Mouse (Mus musculus) hindbrain, embryonic 14.5 days (tissue): ENCODE results near the gene Wdr70. TPM values are rescaled to one million over a fixed set of nuclear protein-coding genes. Genes with fewer than 3 reads are reported as not detected.
"Not testable (repeated sequence)": the region's sequence is repeated elsewhere in the genome, so short reads cannot be mapped to it uniquely, and the experiment has no call there.

ENCODE experiments used
- ATAC-seq: fragments of 200-750 bp; cut with Nextera tagmentation; 2 replicates; pipeline ENCODE4 v1.8.0; 2017; ENCODE audit warnings: moderate number of reproducible peaks, mild to moderate bottlenecking, moderate TSS enrichment, moderate library complexity; ENCODE audit not compliant: low FRiP score
- DNase-seq: peaks from one replicate; pipeline ENCODE4 v3.0.0-alpha.2; 2015; ENCODE audit warnings: low spot score
- H3K27ac ChIP-seq: fragments of 300-500 bp; sonication (generic); 2 replicates; pipeline ENCODE4 v1.5.1; 2014; ENCODE audit warnings: mild to moderate bottlenecking, moderate library complexity
- H3K27me3 ChIP-seq: fragments of 300-500 bp; sonication (generic); 2 replicates; pipeline ENCODE4 v1.6.1; 2014; ENCODE audit warnings: mild to moderate bottlenecking, low read length, mixed read lengths; ENCODE audit not compliant: control insufficient read depth, insufficient read depth
- H3K36me3 ChIP-seq: fragments of 300-500 bp; sonication (generic); replicated peaks from 2 replicates; pipeline ENCODE4 v1.6.1; 2014; ENCODE audit not compliant: control insufficient read depth, insufficient read depth
- H3K4me1 ChIP-seq: fragments of 300-500 bp; sonication (generic); replicated peaks from 2 replicates; pipeline ENCODE4 v1.6.1; 2014; ENCODE audit warnings: antibody characterized with exemption, low read length, mixed read lengths; ENCODE audit not compliant: control insufficient read depth, insufficient read depth
- H3K4me2 ChIP-seq: fragments of 300-500 bp; sonication (generic); replicated peaks from 2 replicates; pipeline ENCODE4 v1.6.1; 2014; ENCODE audit warnings: mild to moderate bottlenecking, moderate library complexity
- H3K4me3 ChIP-seq: fragments of 300-500 bp; sonication (generic); replicated peaks from 2 replicates; pipeline ENCODE4 v1.5.1; 2014; ENCODE audit warnings: mild to moderate bottlenecking, low read length
- H3K9ac ChIP-seq: fragments of 300-500 bp; sonication (generic); 2 replicates; pipeline ENCODE4 v1.6.1; 2014
- H3K9me3 ChIP-seq: fragments of 300-500 bp; sonication (generic); 2 replicates; pipeline ENCODE4 v1.6.1; 2016; ENCODE audit warnings: low read length; ENCODE audit not compliant: control insufficient read depth
- WGBS: fragments of 180-500 bp; shearing (Covaris S2); extraction: QIAGEN DNeasy Blood & Tissue Kit; methylation state at CpG from one replicate; pipeline ENCODE4 v1.1.7; 2014; 5-methylcytosine and 5-hydroxymethylcytosine counted together
- polyA plus RNA-seq: library from polyadenylated mRNA; unstranded; fragments of >200 nt; fragmentation: Nextera tagmentation; extraction: Ambion mirVana; gene quantifications from 2 replicates; pipeline ENCODE4 v1.2.1, GENCODE M21; 2014

The Wdr70 gene
- polyA plus RNA-seq, 1 experiment from 2014 or later, result 59.8 TPM

DNA sequence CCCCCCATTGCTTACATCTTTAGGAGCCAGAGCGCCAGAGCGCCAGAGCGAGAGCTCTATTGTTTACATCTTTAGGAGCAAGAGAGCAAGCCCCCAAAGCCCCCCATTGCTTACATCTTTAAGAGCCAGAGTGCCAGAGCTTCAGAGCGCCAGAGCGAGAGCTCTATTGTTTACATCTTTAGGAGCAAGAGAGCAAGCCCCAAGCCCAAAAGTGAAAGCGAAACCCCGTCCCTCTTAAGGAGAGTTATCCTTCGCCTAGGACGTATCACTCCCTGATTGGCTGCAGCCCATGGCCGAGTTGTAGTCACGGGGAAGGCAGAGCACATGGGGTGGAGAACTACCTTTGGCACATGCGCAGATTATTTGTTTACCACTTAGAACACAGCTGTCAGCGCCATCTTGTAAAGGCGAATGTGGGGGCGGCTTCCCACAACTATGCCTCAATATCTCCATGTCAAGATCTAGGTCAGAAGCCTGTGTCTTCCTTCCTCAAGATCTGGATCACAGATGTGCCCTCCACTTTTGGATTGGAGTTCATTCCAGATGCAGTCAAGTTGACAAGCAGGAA, 3.0 kb upstream of the Wdr70 start:
- not testable (repeated sequence) for H3K27ac ChIP-seq, H3K4me2 ChIP-seq, ATAC-seq

DNA sequence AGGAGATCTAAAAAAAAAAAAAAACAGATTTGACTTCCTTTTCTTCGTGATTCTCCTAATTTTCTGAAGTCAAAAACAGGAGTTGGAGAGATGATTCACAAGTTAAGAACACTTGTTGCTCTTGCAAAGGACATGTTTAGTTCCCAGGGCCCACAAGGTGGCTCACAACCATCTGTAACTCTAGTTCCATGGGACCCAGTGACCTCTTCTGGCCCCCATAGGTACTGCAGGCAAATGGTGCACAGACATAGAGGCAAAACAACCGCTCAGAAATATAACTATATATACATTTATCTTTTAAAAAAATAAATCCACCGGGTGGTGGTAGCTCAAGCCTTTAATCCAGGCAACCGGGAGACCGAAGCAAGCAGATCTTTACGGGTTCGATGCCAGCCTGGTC, 1.2 kb downstream of the Wdr70 start:
- Histone ChIP-seq H3K4me3 (peak overlapping the region; percentile 61), H3K27me3 (no peaks in the 10 kb centered on the region), H3K9ac (no peak overlapping the region), H3K9me3 (no peaks in the 10 kb centered on the region), H3K36me3 (peaks cover 34% of the 10 kb centered on the region), H3K27ac (no peak overlapping the region), H3K4me1 (peaks cover 5% of the 10 kb centered on the region), H3K4me2 (peak overlapping the region; percentile 58)
- DNase-seq, result peak; percentile 35
- ATAC-seq, result no peak
- WGBS, result 21% methylated on average over 7 of the region's 7 CpGs

More for the DNA sequence above, 3.0 kb upstream of the Wdr70 start:
- not testable (repeated sequence) for H3K4me3 ChIP-seq, H3K36me3 ChIP-seq, H3K27me3 ChIP-seq, H3K9me3 ChIP-seq, H3K9ac ChIP-seq, DNase-seq, H3K4me1 ChIP-seq
- 88% methylated on average over 13 of the region's 15 CpGs for WGBS

DNA sequence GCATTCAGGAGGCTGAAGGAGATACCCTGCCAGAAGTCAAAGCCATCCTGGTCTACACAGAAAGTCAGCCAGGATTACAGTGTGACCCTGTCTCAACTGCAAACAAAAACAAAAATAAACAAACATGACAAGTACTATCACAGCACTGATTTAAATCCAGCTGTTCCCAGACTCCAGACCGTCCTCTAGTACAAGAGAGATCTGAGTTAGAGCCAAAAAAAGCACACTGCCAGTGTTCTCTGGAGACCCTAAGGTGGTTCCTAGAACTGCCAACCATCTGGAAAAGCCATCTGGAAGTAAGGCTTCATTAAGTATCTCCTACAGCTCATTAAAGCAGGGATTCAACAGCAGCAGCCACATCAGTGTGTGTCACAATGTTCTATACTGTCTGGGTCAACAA, 6.3 kb downstream of the Wdr70 start:
- 82% methylated on average over 1 of the region's 1 CpGs for WGBS
- ATAC-seq, result peak; percentile 70
- H3K4me3 ChIP-seq, H3K4me2 ChIP-seq, H3K27ac ChIP-seq, H3K9ac ChIP-seq, H3K27me3 ChIP-seq, DNase-seq, H3K4me1 ChIP-seq, H3K9me3 ChIP-seq: not testable (repeated sequence)
- H3K36me3 ChIP-seq, result peaks cover 59% of the 10 kb centered on the region

DNA sequence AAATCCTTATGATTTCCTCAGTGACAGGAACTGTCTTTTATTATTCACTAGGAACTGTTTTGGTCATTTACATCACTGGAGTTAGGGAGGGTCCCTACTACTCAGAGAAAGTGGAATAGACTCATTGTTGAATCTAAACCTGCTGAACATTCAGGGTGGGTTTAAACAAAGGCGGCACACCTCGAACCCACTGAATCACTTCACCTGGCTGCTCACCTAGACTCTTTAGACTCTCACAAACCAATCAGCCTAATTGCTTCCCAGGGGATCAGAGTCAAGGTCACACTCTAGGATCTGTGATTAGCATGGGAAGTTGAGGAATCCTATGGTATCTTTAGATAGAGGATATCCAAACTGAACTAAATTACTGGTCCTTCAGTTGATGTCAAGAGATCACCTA, 8.3 kb downstream of the Wdr70 start:
- WGBS, result 93% methylated on average over 2 of the region's 2 CpGs

GRCm38 (mm10) chr15:8088715-8089114, 10.3 kb downstream of the Wdr70 start:
- WGBS, result 90% methylated on average over 3 of the region's 3 CpGs
- no peaks in the 10 kb centered on the region for H3K9me3 ChIP-seq
- no peak overlapping the region for H3K27ac ChIP-seq
- H3K27me3 ChIP-seq, result no peaks in the 10 kb centered on the region
- H3K9ac ChIP-seq, result no peak overlapping the region
- ATAC-seq (no peak), DNase-seq (no peak)
- no peak overlapping the region for H3K4me3 ChIP-seq
- H3K36me3 ChIP-seq, result peaks cover 34% of the 10 kb centered on the region
- no peaks in the 10 kb centered on the region for H3K4me1 ChIP-seq
- H3K4me2 ChIP-seq, result no peak overlapping the region

More for the DNA sequence above, 8.3 kb downstream of the Wdr70 start:
- H3K4me3 ChIP-seq, result no peak overlapping the region
- H3K4me2 ChIP-seq, result no peak overlapping the region
- H3K9ac ChIP-seq, result no peak overlapping the region
- H3K27me3 ChIP-seq, result no peaks in the 10 kb centered on the region
- H3K4me1 ChIP-seq, result no peaks in the 10 kb centered on the region
- H3K9me3 ChIP-seq, result no peaks in the 10 kb centered on the region
- peaks cover 50% of the 10 kb centered on the region for H3K36me3 ChIP-seq
- no peak for ATAC-seq
- no peak for DNase-seq
- no peak overlapping the region for H3K27ac ChIP-seq

DNA sequence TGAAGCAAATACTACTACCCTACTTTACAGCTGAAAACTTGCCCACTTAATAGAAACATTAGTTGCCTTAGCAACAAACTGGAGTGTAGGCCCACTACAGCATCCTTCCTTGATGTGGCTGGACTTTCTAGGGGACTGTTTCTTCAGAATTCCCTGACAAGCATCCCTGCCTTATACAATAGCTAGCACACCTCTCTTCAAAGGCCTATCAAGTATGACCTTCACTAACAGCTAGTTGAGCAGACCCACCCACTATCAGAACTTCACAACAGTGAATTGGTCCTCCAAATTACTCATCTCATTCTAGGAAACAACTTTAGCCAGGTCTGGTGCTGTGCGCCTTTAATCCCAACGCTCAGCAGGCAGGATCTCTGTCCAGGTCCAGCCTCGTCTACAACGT, 11.7 kb downstream of the Wdr70 start:
- no peak overlapping the region for H3K4me2 ChIP-seq
- 95% methylated on average over 4 of the region's 4 CpGs for WGBS
- no peak for ATAC-seq

DNA sequence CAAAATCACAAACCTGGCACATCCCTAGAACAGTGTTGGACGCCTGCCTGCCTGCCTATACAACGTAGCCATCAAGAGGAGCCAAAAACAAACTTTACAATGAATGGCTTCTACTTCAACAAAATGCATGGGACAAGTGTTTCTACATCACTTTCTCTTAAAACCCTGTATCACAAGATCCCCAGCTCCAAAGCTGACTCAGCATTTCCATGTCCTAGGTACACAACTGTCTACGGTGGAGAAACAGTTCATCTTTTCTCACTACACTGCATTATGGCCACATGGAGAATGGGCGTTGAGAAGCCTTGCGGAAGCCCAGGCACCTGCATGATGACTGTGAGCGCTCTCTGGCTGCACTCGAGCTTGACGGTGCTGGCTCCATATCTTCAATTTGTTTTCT, 16.9 kb downstream of the Wdr70 start:
- Histone ChIP-seq H3K27ac (no peak overlapping the region), H3K36me3 (peaks cover 45% of the 10 kb centered on the region), H3K4me1 (no peaks in the 10 kb centered on the region), H3K4me2 (no peak overlapping the region), H3K9ac (no peak overlapping the region), H3K9me3 (no peaks in the 10 kb centered on the region), H3K27me3 (no peaks in the 10 kb centered on the region), H3K4me3 (no peak overlapping the region)
- ATAC-seq, result no peak
- DNase-seq, result no peak
- WGBS, result 95% methylated on average over 8 of the region's 8 CpGs

More for the DNA sequence above, 11.7 kb downstream of the Wdr70 start:
- H3K4me3 ChIP-seq, result no peak overlapping the region
- no peak overlapping the region for H3K9ac ChIP-seq
- H3K4me1 ChIP-seq, result no peaks in the 10 kb centered on the region
- no peak for DNase-seq
- H3K27ac ChIP-seq, result no peak overlapping the region
- no peaks in the 10 kb centered on the region for H3K9me3 ChIP-seq
- H3K27me3 ChIP-seq, result no peaks in the 10 kb centered on the region
- peaks cover 26% of the 10 kb centered on the region for H3K36me3 ChIP-seq

DNA sequence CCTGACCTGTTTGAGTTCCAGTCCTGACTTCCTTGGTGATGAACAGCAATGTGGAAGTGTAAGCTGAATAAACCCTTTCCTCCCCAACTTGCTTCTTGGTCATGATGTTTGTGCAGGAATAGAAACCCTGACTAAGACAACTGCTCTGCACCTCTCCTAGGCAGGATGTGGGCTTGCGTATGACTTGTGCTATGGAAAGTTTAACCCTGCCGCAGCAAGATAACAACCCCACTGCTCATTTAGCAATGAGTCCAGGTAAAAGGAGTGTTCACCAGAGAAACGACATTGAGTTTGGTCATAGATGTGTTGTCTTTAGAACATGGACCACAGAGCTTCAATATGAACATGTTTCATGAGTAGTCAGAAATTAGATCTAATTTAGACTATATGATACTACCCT, 25.9 kb downstream of the Wdr70 start:
- not testable (repeated sequence) for H3K4me3 ChIP-seq, H3K9me3 ChIP-seq, H3K9ac ChIP-seq, H3K27me3 ChIP-seq, H3K4me2 ChIP-seq, DNase-seq, H3K4me1 ChIP-seq, H3K27ac ChIP-seq, ATAC-seq
- WGBS, result 98% methylated on average over 3 of the region's 3 CpGs
- H3K36me3 ChIP-seq, result peaks cover 72% of the 10 kb centered on the region

DNA sequence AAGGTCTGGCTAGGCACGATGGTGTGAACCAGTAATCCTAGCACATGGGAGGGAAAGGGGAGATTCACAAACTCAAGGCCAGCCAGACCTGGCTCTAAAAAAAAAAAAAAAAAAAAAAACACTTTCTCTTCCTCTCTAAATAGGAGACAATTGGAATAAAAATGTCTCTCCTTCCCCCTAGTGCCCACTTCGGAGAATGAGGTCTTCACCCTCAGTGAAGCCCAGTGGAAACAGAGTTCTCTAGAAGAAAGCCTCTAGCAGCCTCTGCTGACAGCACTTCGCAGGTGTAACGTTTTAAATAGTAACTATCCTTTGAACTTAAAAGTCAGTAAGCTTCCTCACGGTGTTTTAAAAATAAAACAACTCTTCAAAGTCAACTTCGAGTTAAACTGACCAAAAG, 33.8 kb downstream of the Wdr70 start:
- DNase-seq (no peak), ATAC-seq (no peak)
- Histone ChIP-seq H3K4me3 (no peak overlapping the region), H3K9me3 (no peaks in the 10 kb centered on the region), H3K27me3 (no peaks in the 10 kb centered on the region), H3K36me3 (peaks cover 50% of the 10 kb centered on the region), H3K4me2 (no peak overlapping the region), H3K4me1 (no peaks in the 10 kb centered on the region), H3K9ac (no peak overlapping the region), H3K27ac (no peak overlapping the region)
- 85% methylated on average over 6 of the region's 6 CpGs for WGBS

DNA sequence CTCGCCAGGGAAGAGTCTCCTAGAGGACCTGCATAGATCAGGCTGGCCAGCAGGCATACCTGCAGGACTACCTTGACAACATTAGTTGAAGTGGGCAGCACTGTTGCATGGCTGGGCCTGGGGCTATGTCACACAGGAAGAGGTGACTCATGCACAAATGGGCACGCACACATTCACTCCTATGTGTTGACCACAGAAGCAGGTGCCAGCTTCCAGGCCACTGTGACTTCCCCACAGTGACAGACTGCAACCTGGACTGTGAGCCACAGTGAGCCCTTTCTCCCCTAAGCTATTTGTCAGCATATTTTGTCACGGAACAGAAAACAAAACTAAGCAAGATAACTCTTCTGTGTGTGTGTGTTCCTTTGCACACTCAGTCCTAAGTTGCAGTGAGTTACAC, 47.8 kb downstream of the Wdr70 start:
- ATAC-seq (no peak), DNase-seq (no peak)
- Histone ChIP-seq H3K9ac (no peak overlapping the region), H3K27me3 (no peaks in the 10 kb centered on the region), H3K4me3 (no peak overlapping the region), H3K27ac (no peak overlapping the region), H3K9me3 (no peaks in the 10 kb centered on the region), H3K4me1 (no peaks in the 10 kb centered on the region), H3K36me3 (peaks cover 19% of the 10 kb centered on the region), H3K4me2 (no peak overlapping the region)
- WGBS, result 93% methylated on average over 3 of the region's 3 CpGs
